Mouse (Mus musculus): ENCODE results near the gene Cfdp1. TPM values are rescaled to one million over a fixed set of nuclear protein-coding genes. Genes with fewer than 3 reads are reported as not detected.

Gene Cfdp1
- total RNA-seq (2015; ENCODE audit: low replicate concordance) (13.3 and 43.7 TPM in 2 replicates), total RNA-seq (2017; ENCODE audit: low replicate concordance) (32.5 and 33.6 TPM in 2 replicates)

DNA sequence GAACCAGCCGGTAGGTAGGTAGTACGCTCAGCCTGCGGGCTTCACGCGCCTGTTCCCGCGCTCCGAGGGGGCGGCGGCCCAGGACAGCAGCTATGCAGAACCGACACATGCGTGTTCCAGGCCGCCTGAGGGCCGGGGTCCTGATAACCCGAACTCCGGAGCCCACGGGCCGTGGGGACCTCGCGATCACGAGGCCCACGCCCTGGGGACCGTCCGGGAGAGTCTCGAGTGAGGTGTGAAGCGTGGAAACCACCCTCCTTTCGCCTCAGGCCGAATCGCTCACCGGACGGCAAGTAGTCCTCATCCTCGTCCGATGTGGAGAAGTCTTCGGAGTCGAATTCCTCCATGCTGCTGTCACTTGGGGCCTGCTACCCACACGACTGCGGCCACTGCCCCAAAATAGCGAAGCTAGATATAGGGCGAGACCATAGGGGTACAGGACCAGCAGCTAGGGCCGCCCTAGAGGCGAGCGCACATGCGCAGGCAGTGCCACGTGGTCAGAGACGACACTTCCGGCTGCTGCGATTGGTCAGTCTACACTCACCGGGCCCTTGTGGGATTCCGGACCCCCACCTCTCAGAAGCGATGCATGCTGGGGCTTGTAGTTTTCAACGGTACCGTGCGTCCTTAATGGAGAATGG is at the start of gene Cfdp1:
Gene Cfdp1 (minus strand): TSS at position 431 of the 641 bp plus-strand sequence.
- peak; percentile 99 for ATAC-seq (replicated peaks; ENCODE audit: low FRiP score, poor library complexity, severe bottlenecking)

GRCm38 (mm10) chr8:111902080-111902479 is 48.0 kb upstream of the Cfdp1 start:
- no peak for ATAC-seq (replicated peaks; ENCODE audit: low FRiP score, poor library complexity, severe bottlenecking)

GRCm38 (mm10) chr8:111898586-111898985 is 44.5 kb upstream of the Cfdp1 start:
- ATAC-seq (replicated peaks; ENCODE audit: low FRiP score, poor library complexity, severe bottlenecking) = no peak

GRCm38 (mm10) chr8:111894955-111895354 is 40.9 kb upstream of the Cfdp1 start:
- peak; percentile 75 for ATAC-seq (replicated peaks; ENCODE audit: low FRiP score, poor library complexity, severe bottlenecking)

GRCm38 (mm10) chr8:111892615-111893014 is 38.5 kb upstream of the Cfdp1 start:
- no peak for ATAC-seq (replicated peaks; ENCODE audit: low FRiP score, poor library complexity, severe bottlenecking)

GRCm38 (mm10) chr8:111891983-111892382 is 37.9 kb upstream of the Cfdp1 start:
- ATAC-seq (replicated peaks; ENCODE audit: low FRiP score, poor library complexity, severe bottlenecking) = no peak

DNA sequence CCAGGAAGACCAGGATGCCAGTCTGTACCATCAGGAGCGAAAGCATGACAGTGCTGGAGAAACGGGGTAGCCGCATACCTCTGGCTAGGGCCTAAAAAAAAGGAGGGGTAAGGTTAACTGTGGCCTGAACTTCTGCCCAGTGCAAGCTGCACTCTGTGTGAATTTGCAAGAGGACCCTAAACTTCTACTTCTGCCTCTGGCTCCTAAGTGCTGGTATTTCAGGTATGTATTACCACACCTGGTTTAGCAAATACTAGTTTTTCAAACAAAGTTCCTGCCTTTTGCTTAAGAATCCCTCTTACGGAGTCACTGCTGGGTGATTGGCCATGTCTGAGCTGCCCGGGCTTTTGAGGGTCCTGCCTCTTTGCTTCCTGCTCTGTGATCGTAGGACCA is 36.8 kb upstream of the Cfdp1 start:
- ATAC-seq (replicated peaks; ENCODE audit: low FRiP score, poor library complexity, severe bottlenecking) = no peak

- no peak for ATAC-seq (replicated peaks; ENCODE audit: low FRiP score, poor library complexity, severe bottlenecking)
Measured at GRCm38 (mm10) chr8:111889931-111890910, 36.1 kb upstream of the Cfdp1 start.

DNA sequence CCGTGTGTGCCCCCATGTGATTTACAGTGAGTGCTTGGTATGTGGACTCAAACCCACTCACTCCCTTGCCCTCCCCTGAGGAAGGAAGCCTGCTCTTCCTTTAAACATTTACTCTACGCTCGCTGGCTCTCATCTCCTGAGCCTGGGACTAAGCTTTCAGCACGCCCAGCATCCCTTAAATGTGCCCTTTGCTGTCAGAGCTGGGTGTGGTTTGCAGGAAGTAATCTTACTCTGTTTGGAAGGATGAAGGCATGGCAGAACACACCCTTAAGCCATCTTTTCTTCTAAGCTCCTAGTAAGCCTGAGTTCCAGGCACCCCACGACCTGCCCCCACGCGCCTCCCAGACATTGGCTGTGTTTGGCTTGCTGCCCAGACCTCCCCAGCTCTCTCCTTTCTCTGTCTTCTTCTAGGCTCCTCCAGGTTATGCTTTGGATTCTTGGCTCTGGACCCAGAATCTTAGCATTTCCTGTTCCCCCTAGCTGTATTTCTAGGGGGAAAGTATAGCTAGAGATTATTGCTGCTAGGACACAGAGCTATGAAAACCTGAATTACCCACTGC is 34.1 kb upstream of the Cfdp1 start:
- no peak for ATAC-seq (replicated peaks; ENCODE audit: low FRiP score, poor library complexity, severe bottlenecking)

- ATAC-seq (replicated peaks; ENCODE audit: low FRiP score, poor library complexity, severe bottlenecking) = no peak
Measured at GRCm38 (mm10) chr8:111887479-111887878, 33.4 kb upstream of the Cfdp1 start.

- no peak for ATAC-seq (replicated peaks; ENCODE audit: low FRiP score, poor library complexity, severe bottlenecking)
Measured at GRCm38 (mm10) chr8:111883615-111884014, 29.5 kb upstream of the Cfdp1 start.

GRCm38 (mm10) chr8:111881591-111881990 is 27.5 kb upstream of the Cfdp1 start:
- ATAC-seq (replicated peaks; ENCODE audit: low FRiP score, poor library complexity, severe bottlenecking) = peak; percentile 71

- no peak for ATAC-seq (replicated peaks; ENCODE audit: low FRiP score, poor library complexity, severe bottlenecking)
Measured at GRCm38 (mm10) chr8:111877711-111878110, 23.6 kb upstream of the Cfdp1 start.

DNA sequence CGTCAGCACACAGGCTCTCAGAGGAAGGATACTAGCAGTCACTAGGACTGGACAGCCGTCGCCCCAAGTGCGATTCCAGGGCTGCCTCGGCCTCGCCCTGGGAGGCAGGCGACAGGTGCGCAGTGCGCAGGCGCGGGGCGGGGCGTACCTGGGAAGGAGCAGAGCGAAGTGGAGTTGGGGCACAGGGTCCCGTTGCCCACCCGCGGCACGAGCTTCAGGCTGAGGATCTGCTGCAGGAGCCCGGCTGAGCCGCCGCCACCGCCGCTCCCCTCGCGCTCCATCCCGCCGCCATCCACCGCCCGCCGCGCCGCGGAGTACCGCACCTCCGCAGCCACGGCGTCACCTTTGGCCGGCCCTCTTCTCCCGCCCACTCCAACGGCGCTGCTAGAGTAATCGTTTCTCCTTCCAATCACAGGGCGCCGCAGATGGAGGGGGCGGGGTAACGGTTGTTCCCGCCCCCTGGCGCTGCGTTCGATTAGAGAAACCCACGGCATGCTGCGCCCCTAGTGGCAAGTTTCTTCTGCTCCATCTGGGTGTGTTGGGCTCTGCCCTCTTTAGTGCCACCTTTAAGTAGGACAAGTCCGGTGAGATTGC is 22.4 kb upstream of the Cfdp1 start, which contains the start of gene Tmem170:
Gene Tmem170 (minus strand): TSS at position 396 of the 594 bp plus-strand sequence.
- peak; percentile 98 for ATAC-seq (replicated peaks; ENCODE audit: low FRiP score, poor library complexity, severe bottlenecking)

GRCm38 (mm10) chr8:111875758-111876157 is 21.7 kb upstream of the Cfdp1 start:
- ATAC-seq (replicated peaks; ENCODE audit: low FRiP score, poor library complexity, severe bottlenecking) = no peak; the same call in 1 of the 2 replicates

DNA sequence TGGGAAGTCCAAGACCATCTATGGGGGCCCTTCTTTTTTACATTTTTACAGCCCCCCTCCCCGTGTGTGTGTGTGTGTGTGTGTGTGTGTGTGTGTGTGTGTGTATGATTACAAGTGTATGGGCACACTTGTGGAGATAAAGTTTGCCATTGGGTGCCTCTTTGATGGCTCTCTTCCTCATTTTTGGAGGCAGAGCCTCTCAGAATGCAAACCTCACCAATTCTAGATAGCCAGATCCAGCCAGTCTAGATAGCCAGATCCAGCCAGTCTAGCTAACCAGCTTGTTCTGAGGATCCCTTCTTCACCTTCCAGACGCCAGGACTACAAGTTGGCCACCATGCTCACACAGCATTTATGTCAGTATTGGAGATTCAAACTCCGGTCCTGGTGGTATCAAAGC is 17.2 kb upstream of the Cfdp1 start:
- ATAC-seq (replicated peaks; ENCODE audit: low FRiP score, poor library complexity, severe bottlenecking) = no peak

DNA sequence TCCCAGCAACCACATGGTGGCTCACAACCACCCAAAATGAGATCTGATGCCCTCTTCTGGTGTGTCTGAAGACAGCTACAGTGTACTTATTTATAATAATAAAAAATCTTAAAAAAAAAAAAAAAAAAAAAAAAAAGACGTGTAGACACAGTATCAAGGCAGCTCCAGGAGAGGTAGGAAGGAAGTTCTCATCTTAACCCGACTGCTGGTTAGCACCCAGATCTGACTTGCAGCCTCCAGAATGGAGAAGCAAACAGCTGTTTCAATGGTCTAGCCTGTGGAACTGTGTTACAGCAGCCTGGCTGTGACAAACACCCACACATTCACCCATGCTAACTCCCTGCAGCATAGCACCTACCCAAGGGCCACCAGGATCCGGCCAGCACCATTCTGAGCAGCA is 16.3 kb upstream of the Cfdp1 start:
- ATAC-seq (replicated peaks; ENCODE audit: low FRiP score, poor library complexity, severe bottlenecking) = no peak

GRCm38 (mm10) chr8:111868664-111869063 is 14.6 kb upstream of the Cfdp1 start:
- no peak for ATAC-seq (replicated peaks; ENCODE audit: low FRiP score, poor library complexity, severe bottlenecking)

GRCm38 (mm10) chr8:111865857-111866256 is 11.8 kb upstream of the Cfdp1 start:
- no peak for ATAC-seq (replicated peaks; ENCODE audit: low FRiP score, poor library complexity, severe bottlenecking)
